Mouse (Mus musculus) cerebellum, adult 11-12 months (tissue): ENCODE measurements around the gene Doc2b.
"Not testable (repeated sequence)": the region's sequence is repeated elsewhere in the genome, so short reads cannot be mapped to it uniquely, and the experiment has no call there.

Source experiments
- DNase-seq: peaks from one replicate; pipeline ENCODE4 v3.0.0; 2022

Doc2b gene

DNA sequence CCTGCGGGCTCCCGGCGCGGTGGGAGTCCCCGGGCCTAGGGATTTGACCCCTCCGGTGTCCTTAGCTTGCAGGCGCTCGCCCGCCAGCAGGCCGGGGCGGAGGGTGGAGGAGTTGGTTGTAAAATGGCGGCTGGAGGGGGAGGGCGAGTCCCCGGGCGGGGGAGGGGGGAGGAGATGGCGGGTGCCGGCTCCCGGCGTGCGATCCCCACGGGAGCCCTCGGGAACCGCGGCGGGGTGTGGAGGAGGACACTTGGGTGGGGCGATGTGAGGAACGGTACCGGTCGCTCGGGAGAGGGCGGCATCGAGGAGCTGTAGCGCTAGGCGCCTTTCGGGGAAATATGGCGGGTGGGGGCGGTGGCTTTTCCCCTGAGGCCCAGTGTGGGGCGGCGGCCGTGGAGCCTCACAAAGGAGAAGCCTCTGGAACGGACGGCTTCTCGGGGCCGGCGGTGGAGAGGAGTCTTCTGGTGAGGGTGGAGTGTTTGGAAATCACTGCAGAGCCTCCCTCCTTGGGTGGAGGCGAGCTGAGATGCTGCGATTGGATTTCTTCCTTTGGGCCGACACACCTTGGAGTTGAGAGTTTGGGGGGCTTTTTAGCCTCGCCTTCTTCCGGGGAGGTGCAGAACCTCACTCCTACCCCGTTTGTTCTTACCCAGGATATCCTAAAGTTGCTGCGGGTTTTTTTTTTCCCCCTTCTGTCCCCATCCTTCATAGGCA lies 62.5 kb downstream of the Doc2b start:
- DNase-seq, result peak; percentile 69

- peak; percentile 90 for DNase-seq
These were observed 63.2 kb downstream of the Doc2b start, which contains the start of gene Ywhae for GRCm38 (mm10) chr11:75732434-75733226. Gene Ywhae (plus strand): TSS chr11:75732869.

- DNase-seq, result not testable (repeated sequence)
These were observed 68.2 kb downstream of the Doc2b start for GRCm38 (mm10) chr11:75727659-75728058.

GRCm38 (mm10) chr11:75727168-75727567 lies 68.7 kb downstream of the Doc2b start:
- no peak for DNase-seq

DNA sequence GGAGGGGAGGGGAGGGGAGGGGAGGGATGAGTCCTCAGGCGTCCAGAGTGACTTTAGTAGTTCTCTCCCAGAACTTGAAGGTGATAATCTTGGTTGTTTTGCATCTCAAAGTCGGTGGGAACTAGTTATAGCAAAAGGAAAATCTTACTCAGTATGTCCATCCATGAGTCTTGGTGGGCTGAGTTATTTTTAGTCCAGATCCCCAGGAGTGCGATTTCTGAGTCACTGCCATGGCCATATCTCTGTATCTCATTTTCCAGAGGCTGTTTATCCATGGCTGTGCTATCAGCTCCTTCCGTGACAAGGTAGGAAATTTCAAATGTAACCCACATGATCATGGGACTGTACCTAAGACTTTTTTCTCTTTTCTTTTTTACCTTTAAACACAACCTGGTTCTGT lies 73.5 kb downstream of the Doc2b start:
- no peak for DNase-seq
